Mouse (Mus musculus) adrenal gland, postnatal 25 days (tissue): ENCODE measurements around the gene Ifit1bl2. TPM values are rescaled to one million over a fixed set of nuclear protein-coding genes. Genes with fewer than 3 reads are reported as not detected.
"Not testable (repeated sequence)": the region's sequence is repeated elsewhere in the genome, so short reads cannot be mapped to it uniquely, and the experiment has no call there.

Source experiments
- DNase-seq: peaks from one replicate; pipeline ENCODE4 v3.0.0; 2021; ENCODE audit warnings: mixed read lengths
- long read RNA-seq: library from polyadenylated mRNA; stranded (forward); transcript quantifications from one replicate; pipeline ENCODE4 v2.0.0, GENCODE M21; 2021
- total RNA-seq: library from RNA; stranded (reverse); gene quantifications from 2 replicates; pipeline ENCODE4 v1.2.3, GENCODE M21; 2021

The Ifit1bl2 gene
- total RNA-seq: 0.24 and 0.48 TPM in 2 replicates
- long read RNA-seq: 0 reads

GRCm38 (mm10) chr19:34640623-34641022, at the start of gene Ifit1bl2, which contains the start of gene Ifit1:
TSS of gene Ifit1bl2 (minus strand) at chr19:34640743.
TSS of gene Ifit1 (plus strand) at chr19:34640871.
- DNase-seq: no peak

GRCm38 (mm10) chr19:34685530-34685929, 45.0 kb upstream of the Ifit1bl2 start:
- no peak for DNase-seq

- DNase-seq: peak; percentile 60
Observed at GRCm38 (mm10) chr19:34684857-34685256, 44.3 kb upstream of the Ifit1bl2 start.

GRCm38 (mm10) chr19:34678428-34678827, 37.9 kb upstream of the Ifit1bl2 start:
- no peak for DNase-seq

GRCm38 (mm10) chr19:34673476-34673875, 32.9 kb upstream of the Ifit1bl2 start:
- DNase-seq: no peak

- DNase-seq: peak; percentile 59
Observed at GRCm38 (mm10) chr19:34666127-34666526, 25.6 kb upstream of the Ifit1bl2 start.

- no peak for DNase-seq
Observed at GRCm38 (mm10) chr19:34662740-34663139, 22.2 kb upstream of the Ifit1bl2 start.

GRCm38 (mm10) chr19:34662067-34662507, 21.5 kb upstream of the Ifit1bl2 start:
- peak; percentile 72 for DNase-seq

- DNase-seq: no peak
Observed at GRCm38 (mm10) chr19:34656511-34657298, 16.2 kb upstream of the Ifit1bl2 start.

GRCm38 (mm10) chr19:34655227-34655805, 14.8 kb upstream of the Ifit1bl2 start:
- DNase-seq: no peak

GRCm38 (mm10) chr19:34650997-34651396, 10.5 kb upstream of the Ifit1bl2 start:
- no peak for DNase-seq

GRCm38 (mm10) chr19:34650276-34650675, 9.7 kb upstream of the Ifit1bl2 start:
- no peak for DNase-seq

- DNase-seq: not testable (repeated sequence)
Observed at GRCm38 (mm10) chr19:34647630-34648029, 7.1 kb upstream of the Ifit1bl2 start.

GRCm38 (mm10) chr19:34642616-34643015, 2.1 kb upstream of the Ifit1bl2 start:
- DNase-seq: no peak

- peak; percentile 46 for DNase-seq
Observed at GRCm38 (mm10) chr19:34636933-34637557, 3.5 kb downstream of the Ifit1bl2 start.

- DNase-seq: no peak
Observed at GRCm38 (mm10) chr19:34633484-34633883, 7.1 kb downstream of the Ifit1bl2 start.

GRCm38 (mm10) chr19:34631487-34631886, 9.1 kb downstream of the Ifit1bl2 start:
- DNase-seq: no peak

GRCm38 (mm10) chr19:34627496-34627895, 13.0 kb downstream of the Ifit1bl2 start:
- no peak for DNase-seq

GRCm38 (mm10) chr19:34624663-34625062, 15.9 kb downstream of the Ifit1bl2 start:
- no peak for DNase-seq

- DNase-seq: no peak
Observed at GRCm38 (mm10) chr19:34623781-34624180, 16.8 kb downstream of the Ifit1bl2 start.

GRCm38 (mm10) chr19:34620871-34621270, 19.7 kb downstream of the Ifit1bl2 start:
- DNase-seq: no peak

- DNase-seq: not testable (repeated sequence)
Observed at GRCm38 (mm10) chr19:34612243-34613001, 28.1 kb downstream of the Ifit1bl2 start.
